Mouse (Mus musculus) G1E (cell line): ENCODE data around the gene Nemp1. TPM values are rescaled to one million over a fixed set of nuclear protein-coding genes. Genes with fewer than 3 reads are reported as not detected.

ENCODE experiments used
- ATAC-seq: 2 replicates; pipeline ENCODE4 v1.8.0; 2016; ENCODE audit warnings: mild to moderate bottlenecking; ENCODE audit not compliant: insufficient number of reproducible peaks, poor library complexity, low FRiP score, severe bottlenecking; ENCODE audit errors: extremely low read depth
- DNase-seq: peaks from one replicate; pipeline ENCODE4 v3.0.0; 2012; ENCODE audit warnings: low spot score
- H3K27me3 ChIP-seq: 2 replicates; pipeline ENCODE4 v1.6.1; 2012; ENCODE audit warnings: mild to moderate bottlenecking, low read length, inconsistent platforms; ENCODE audit not compliant: insufficient read depth
- H3K36me3 ChIP-seq: replicated peaks from 2 replicates; pipeline ENCODE3; 2012; ENCODE audit warnings: mild to moderate bottlenecking, inconsistent platforms
- H3K4me1 ChIP-seq: 2 replicates; pipeline ENCODE4 v1.6.1; 2012; ENCODE audit warnings: low read depth, low read length, inconsistent platforms, mixed read lengths; ENCODE audit not compliant: insufficient read depth
- H3K4me3 ChIP-seq: 2 replicates; pipeline ENCODE4 v1.5.1; 2012; ENCODE audit warnings: low read depth, mild to moderate bottlenecking, inconsistent platforms, low read length, moderate library complexity, mixed read lengths
- H3K9me3 ChIP-seq: replicated peaks from 2 replicates; pipeline ENCODE4 v1.6.1; 2012; ENCODE audit warnings: inconsistent platforms
- CTCF ChIP-seq: IDR thresholded peaks from 2 replicates; pipeline ENCODE4 v1.5.1; 2012; ENCODE audit warnings: low read depth, low read length, inconsistent platforms, mixed read lengths
- GATA1 ChIP-seq: IDR thresholded peaks from 2 replicates; pipeline ENCODE4 v1.6.1; 2012; ENCODE audit warnings: borderline replicate concordance, low read length, inconsistent platforms, mixed read lengths
- GATA2 ChIP-seq: IDR thresholded peaks from 2 replicates; pipeline ENCODE4 v1.6.1; 2012; ENCODE audit warnings: low read depth, low read length, inconsistent platforms, borderline replicate concordance
- POLR2AphosphoS5 ChIP-seq: IDR thresholded peaks from 2 replicates; pipeline ENCODE4 v1.6.1; 2012; ENCODE audit warnings: low read depth, low read length, inconsistent platforms; ENCODE audit not compliant: insufficient replicate concordance
- TAL1 ChIP-seq: conservative IDR thresholded peaks from 2 replicates; pipeline ENCODE4 v1.6.1; 2012; ENCODE audit warnings: low read depth, low read length, inconsistent platforms, mixed read lengths
- polyA plus RNA-seq: library from polyadenylated mRNA; stranded (reverse); fragments of >175 nt; gene quantifications from 2 replicates; pipeline ENCODE4 v1.2.3, GENCODE M21; 2012
- total RNA-seq, 2 experiments: library from RNA; stranded (forward) in 1 of 2; stranded (reverse) in 1 of 2; fragments of 200-1000 nt in 1 of 2; fragments of >200 nt in 1 of 2; fragmentation: Nextera tagmentation in 1 of 2; gene quantifications; 2 replicates each; pipeline ENCODE4 v1.2.3; 2014 to 2017

The Nemp1 gene
- total and polyA plus RNA-seq, 3 experiments: 5.6 to 57.6 (median 40.4) TPM

GRCm38 (mm10) chr10:127739083-127739660 lies 72.5 kb downstream of the Nemp1 start, which contains the start of gene Zbtb39:
TSS of gene Zbtb39 (plus strand) at chr10:127739538.
- Histone ChIP-seq H3K27me3 (no peaks in the 10 kb centered on the region), H3K9me3 (peaks cover 13% of the 10 kb centered on the region), H3K4me3 (peak within 1 kb of the TSS; percentile 92), H3K36me3 (peaks cover 32% of the 10 kb centered on the region), H3K4me1 (peaks cover 85% of the 10 kb centered on the region)
- TF ChIP-seq POLR2AphosphoS5: no peak
- TF ChIP-seq CTCF: 0 out of 2 replicates have a peak, but pooled peaks have one; percentile 32
- TF ChIP-seq TAL1: no peak
- TF ChIP-seq GATA2: no peak
- 0 out of 2 replicates have a peak, but pooled peaks have one; percentile 12 for ATAC-seq
- DNase-seq: peak; percentile 82

- peaks cover 86% of the 10 kb centered on the region for H3K4me1 ChIP-seq
- peak; percentile 44 for DNase-seq
Measured at GRCm38 (mm10) chr10:127739661-127740161, 73.0 kb downstream of the Nemp1 start.

GRCm38 (mm10) chr10:127744661-127745060 lies 78.0 kb downstream of the Nemp1 start:
- H3K4me1 ChIP-seq: peaks cover 53% of the 10 kb centered on the region
- H3K9me3 ChIP-seq: peaks cover 8% of the 10 kb centered on the region
- ATAC-seq (no peak), DNase-seq (no peak)
- H3K4me3 ChIP-seq: no peak overlapping the region
- TF ChIP-seq POLR2AphosphoS5 (no peak), GATA2 (no peak), CTCF (peak; percentile 43)
- no peaks in the 10 kb centered on the region for H3K27me3 ChIP-seq
- H3K36me3 ChIP-seq: peaks cover 83% of the 10 kb centered on the region

More at GRCm38 (mm10) chr10:127739661-127740161, 73.0 kb downstream of the Nemp1 start:
- Histone ChIP-seq H3K9me3 (peaks cover 13% of the 10 kb centered on the region), H3K27me3 (no peaks in the 10 kb centered on the region), H3K36me3 (peaks cover 38% of the 10 kb centered on the region), H3K4me3 (peak overlapping the region; percentile 92)
- ATAC-seq: no peak
- TF ChIP-seq CTCF: no peak
- no peak for TF ChIP-seq GATA2

GRCm38 (mm10) chr10:127745886-127746285 lies 79.2 kb downstream of the Nemp1 start:
- Histone ChIP-seq H3K36me3 (peaks cover 88% of the 10 kb centered on the region), H3K27me3 (peaks cover 5% of the 10 kb centered on the region; the same call in 1 of the 2 replicates), H3K4me3 (no peak overlapping the region), H3K4me1 (peaks cover 43% of the 10 kb centered on the region), H3K9me3 (peaks cover 8% of the 10 kb centered on the region)
- DNase-seq: no peak
- TF ChIP-seq POLR2AphosphoS5: no peak
- TF ChIP-seq CTCF: no peak
- no peak for TF ChIP-seq GATA2
- no peak for TF ChIP-seq TAL1
- no peak for ATAC-seq

GRCm38 (mm10) chr10:127747254-127747653 lies 80.6 kb downstream of the Nemp1 start:
- Histone ChIP-seq H3K27me3 (peaks cover 5% of the 10 kb centered on the region; the same call in 1 of the 2 replicates), H3K4me1 (peaks cover 29% of the 10 kb centered on the region), H3K36me3 (peaks cover 75% of the 10 kb centered on the region), H3K9me3 (peaks cover 8% of the 10 kb centered on the region), H3K4me3 (no peak overlapping the region)
- ATAC-seq: no peak
- TF ChIP-seq TAL1 (no peak), POLR2AphosphoS5 (no peak), GATA1 (no peak), CTCF (no peak), GATA2 (no peak)
- no peak for DNase-seq

- Histone ChIP-seq H3K9me3 (no peaks in the 10 kb centered on the region), H3K4me1 (peaks cover 17% of the 10 kb centered on the region), H3K4me3 (no peak overlapping the region), H3K27me3 (peaks cover 5% of the 10 kb centered on the region; the same call in 1 of the 2 replicates), H3K36me3 (peaks cover 57% of the 10 kb centered on the region)
- TF ChIP-seq GATA2: no peak
- DNase-seq (no peak), ATAC-seq (no peak)
Measured at GRCm38 (mm10) chr10:127748847-127749612, 82.3 kb downstream of the Nemp1 start.
